ENCODE assay signal across 8 mouse cellular contexts in the genomic region with DNA sequence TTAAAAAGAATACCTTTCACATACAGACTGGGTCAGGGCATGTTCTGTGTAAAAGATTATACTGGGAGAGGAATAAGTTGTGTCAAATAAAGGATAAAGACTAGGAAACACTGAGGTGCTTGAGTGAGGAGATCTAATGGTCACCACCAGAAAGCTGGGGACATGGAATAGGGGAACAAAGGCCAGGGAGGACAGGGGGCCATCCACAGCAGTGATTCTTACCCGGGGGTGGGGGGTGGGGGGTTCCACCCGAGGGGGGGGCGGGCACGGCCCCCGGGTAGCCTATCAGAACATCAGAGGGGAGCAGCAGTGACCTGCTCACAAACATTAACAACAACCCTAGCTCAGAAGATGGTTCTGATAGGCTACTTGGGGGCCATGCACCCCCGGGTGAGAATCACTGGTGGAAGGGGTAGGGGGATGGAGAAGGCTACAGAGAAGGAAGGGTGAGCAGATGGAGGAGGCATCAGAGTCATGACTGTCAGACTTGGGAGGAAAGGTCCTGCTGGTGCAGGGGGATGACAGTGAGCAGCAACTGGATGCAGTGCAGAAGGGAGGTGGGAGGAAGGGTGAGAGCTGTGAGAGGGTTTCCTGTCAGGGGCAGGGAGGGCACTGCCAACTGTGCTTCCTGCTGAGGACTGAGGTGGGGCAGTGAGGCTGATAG.
DNase-seq lines count a peak whose midpoint lies in the region; ATAC-seq and TF ChIP-seq lines count a peak whose summit lies in the region.
"Not testable (repeated sequence)": the region's sequence is repeated elsewhere in the genome, so short reads cannot be mapped to it uniquely, and the experiment has no call there.

No protein-coding gene starts in this region.

- H3K4me1 ChIP-seq in forebrain, embryonic 13.5 days; heart, embryonic 15.5 days (replicated peaks); kidney, postnatal 0 days (replicated peaks; ENCODE audit: insufficient read depth, low read length); liver, adult 2 months (ENCODE audit: control insufficient read depth, insufficient read depth, low read length); midbrain, embryonic 16.5 days (ENCODE audit: control insufficient read depth, insufficient read depth, low read length): not testable (repeated sequence)

- 83% methylated on average over 6 of the region's 6 CpGs for WGBS in forebrain, embryonic 13.5 days
- 82% methylated on average over 6 of the region's 6 CpGs for WGBS in heart, embryonic 15.5 days
- WGBS in kidney, postnatal 0 days = 78% methylated on average over 6 of the region's 6 CpGs
- 73% methylated on average over 6 of the region's 6 CpGs for WGBS in liver, adult 2 months
- 81% methylated on average over 6 of the region's 6 CpGs for WGBS in midbrain, embryonic 16.5 days

- H3K27me3 ChIP-seq in forebrain, embryonic 13.5 days; heart, embryonic 15.5 days; kidney, postnatal 0 days (ENCODE audit: insufficient read depth, low read length); liver, adult 2 months (ENCODE audit: control insufficient read depth, insufficient read depth, low read length); midbrain, embryonic 16.5 days (ENCODE audit: control insufficient read depth, insufficient read depth, low read depth, low read length): not testable (repeated sequence)

- not testable (repeated sequence) for H3K9me3 ChIP-seq in forebrain, embryonic 13.5 days (replicated peaks); heart, embryonic 15.5 days (replicated peaks); kidney, postnatal 0 days (replicated peaks; ENCODE audit: low read length); midbrain, embryonic 16.5 days (replicated peaks; ENCODE audit: control insufficient read depth, low read length, poor library complexity, severe bottlenecking)

- H3K4me2 ChIP-seq in forebrain, embryonic 13.5 days; heart, embryonic 15.5 days; kidney, postnatal 0 days (ENCODE audit: low read length); midbrain, embryonic 16.5 days (ENCODE audit: low read length): not testable (repeated sequence)

- ATAC-seq in forebrain, embryonic 13.5 days = peak; percentile 89
- ATAC-seq in heart, embryonic 15.5 days (replicated peaks; ENCODE audit: insufficient number of reproducible peaks, insufficient read depth, low FRiP score, low read depth) = peak; percentile 83
- ATAC-seq in kidney, postnatal 0 days (replicated peaks; ENCODE audit: low FRiP score, low read depth) = peak; percentile 85
- ATAC-seq in midbrain, embryonic 16.5 days = peak; percentile 88

- not testable (repeated sequence) for H3K9ac ChIP-seq in forebrain, embryonic 13.5 days; heart, embryonic 15.5 days; kidney, postnatal 0 days (ENCODE audit: low read depth, low read length); liver, adult 2 months (ENCODE audit: low read depth, low read length); midbrain, embryonic 16.5 days (ENCODE audit: low read depth, low read length)

- peaks cover 36% of the 10 kb centered on the region for H3K36me3 ChIP-seq in forebrain, embryonic 13.5 days (ENCODE audit: poor library complexity, severe bottlenecking)
- H3K36me3 ChIP-seq in heart, embryonic 15.5 days = peaks cover 17% of the 10 kb centered on the region; the same call in 1 of the 2 replicates
- peaks cover 17% of the 10 kb centered on the region for H3K36me3 ChIP-seq in kidney, postnatal 0 days (ENCODE audit: insufficient read depth, low read length)
- H3K36me3 ChIP-seq in liver, adult 2 months (ENCODE audit: control insufficient read depth, insufficient read depth, low read length) = not testable (repeated sequence)
- H3K36me3 ChIP-seq in midbrain, embryonic 16.5 days (ENCODE audit: control insufficient read depth, insufficient read depth, low read length) = peaks cover 14% of the 10 kb centered on the region; the same call in 1 of the 2 replicates

- not testable (repeated sequence) for H3K27ac ChIP-seq in forebrain, embryonic 13.5 days; heart, embryonic 15.5 days; kidney, postnatal 0 days; liver, adult 2 months (replicated peaks; ENCODE audit: insufficient read depth, low read depth, low read length); midbrain, embryonic 16.5 days (ENCODE audit: low read length)

- not testable (repeated sequence) for TF ChIP-seq POLR2A in liver, adult 2 months (IDR thresholded peaks at IDR 0.05; ENCODE audit: extremely low read depth, insufficient read depth, low read length)

- not testable (repeated sequence) for H3K4me3 ChIP-seq in forebrain, embryonic 13.5 days; heart, embryonic 15.5 days; kidney, postnatal 0 days (replicated peaks; ENCODE audit: low read depth, low read length); liver, adult 2 months (ENCODE audit: insufficient read depth, low read depth, low read length); midbrain, embryonic 16.5 days (ENCODE audit: low read depth, low read length)

- peak; percentile 33 for DNase-seq in 3T3-L1 (ENCODE audit: low read depth, low spot score)
- DNase-seq in brain, adult 2 months (ENCODE audit: low read depth, low spot score) = peak; percentile 29
- peak; percentile 27 for DNase-seq in kidney, postnatal 0 days (ENCODE audit: low spot score)
- peak; percentile 9 for DNase-seq in liver, adult 2 months (ENCODE audit: extremely low read depth, low read depth, low spot score)
- DNase-seq in spleen, adult 18-20 months = peak; percentile 49 to 50

- not testable (repeated sequence) for TF ChIP-seq CTCF in kidney, postnatal 0 days (IDR thresholded peaks at IDR 0.05; ENCODE audit: low read depth); liver, adult 2 months (IDR thresholded peaks at IDR 0.05; ENCODE audit: low read depth, low read length)

- not testable (repeated sequence) for H3K79me2 ChIP-seq in liver, adult 2 months (ENCODE audit: control insufficient read depth, insufficient read depth, low read length)
